Mouse (Mus musculus) thymus, postnatal 10 days (tissue): ENCODE measurements around the gene Il1rl2.
A peak's percentile ranks its signal among the peaks of the same experiment; 100 is the strongest.

Experiments used
- DNase-seq, 2 experiments: peaks; one replicate each; pipeline ENCODE4 v3.0.0; 2021; ENCODE audit warnings: low spot score in 2 of 2

Il1rl2 gene

GRCm38 (mm10) chr1:40378794-40379193, 54.4 kb downstream of the Il1rl2 start:
- peak; percentile 10 to 62 for DNase-seq

GRCm38 (mm10) chr1:40380111-40380510, 55.7 kb downstream of the Il1rl2 start:
- DNase-seq: peak; percentile 37 to 75

- no peak for DNase-seq
Observed at GRCm38 (mm10) chr1:40380990-40381389, 56.6 kb downstream of the Il1rl2 start.

- no peak for DNase-seq
Observed at GRCm38 (mm10) chr1:40382841-40383240, 58.4 kb downstream of the Il1rl2 start.

- DNase-seq: no peak
Observed at GRCm38 (mm10) chr1:40384931-40385545, 60.6 kb downstream of the Il1rl2 start.

- DNase-seq: no peak
Observed at GRCm38 (mm10) chr1:40391374-40391773, 67.0 kb downstream of the Il1rl2 start.

GRCm38 (mm10) chr1:40392535-40392934, 68.1 kb downstream of the Il1rl2 start:
- no peak for DNase-seq

GRCm38 (mm10) chr1:40393214-40393613, 68.8 kb downstream of the Il1rl2 start:
- DNase-seq: no peak

GRCm38 (mm10) chr1:40399639-40400038, 75.2 kb downstream of the Il1rl2 start:
- no peak for DNase-seq

GRCm38 (mm10) chr1:40404682-40405081, 80.3 kb downstream of the Il1rl2 start:
- no peak for DNase-seq

- DNase-seq: no peak
Observed at GRCm38 (mm10) chr1:40409882-40410281, 85.5 kb downstream of the Il1rl2 start.

- no peak for DNase-seq
Observed at GRCm38 (mm10) chr1:40413039-40413438, 88.6 kb downstream of the Il1rl2 start.

GRCm38 (mm10) chr1:40414276-40414675, 89.9 kb downstream of the Il1rl2 start:
- DNase-seq: no peak

GRCm38 (mm10) chr1:40414863-40415656, 90.7 kb downstream of the Il1rl2 start:
- no peak for DNase-seq

GRCm38 (mm10) chr1:40417034-40417433, 92.6 kb downstream of the Il1rl2 start:
- no peak for DNase-seq
